Comparison of ENCODE assay signal across 26 mouse cellular contexts in the genomic region with DNA sequence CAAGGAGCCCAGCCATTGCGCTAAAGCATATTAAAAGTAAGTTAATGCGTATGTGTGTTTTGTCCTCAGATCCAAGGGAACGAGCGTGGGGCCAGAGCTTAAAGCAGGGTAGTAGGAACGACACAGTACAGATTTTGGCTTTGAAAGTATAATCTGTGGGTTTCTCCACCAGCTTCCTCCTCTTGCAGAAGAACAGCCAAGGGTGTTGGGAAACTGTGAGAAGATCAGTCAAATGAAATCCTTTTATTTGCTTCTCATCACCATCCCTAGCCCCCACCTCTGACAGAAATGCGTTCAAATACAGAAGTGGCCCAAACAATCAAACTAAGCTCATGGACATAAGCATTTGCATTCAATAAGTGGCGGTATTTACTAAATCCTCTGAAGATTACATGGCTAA.
"Had no signal": no experiment of that assay in that cellular context is flagged by ENCODE, and none has a peak within 500 bp of the region (broad histone marks: within the 10 kb centered on the region; RNA-seq: fewer than 3 reads in every experiment).

No protein-coding gene starts in this region.

- H3K27me3 ChIP-seq: heart, embryonic 13.5 days; heart, embryonic 15.5 days; hindbrain, embryonic 13.5 days; hindbrain, embryonic 15.5 days; kidney, embryonic 15.5 days; limb, embryonic 13.5 days; limb, embryonic 15.5 days had no signal

- H3K4me1 ChIP-seq: heart, embryonic 13.5 days; heart, embryonic 15.5 days; hindbrain, embryonic 15.5 days had no signal

- H3K4me3 ChIP-seq: gastrocnemius, adult 2 months; heart, adult 2 months; heart, embryonic 13.5 days; heart, embryonic 15.5 days; hindbrain, embryonic 13.5 days; hindbrain, embryonic 15.5 days; kidney, embryonic 15.5 days; limb, embryonic 13.5 days; limb, embryonic 15.5 days had no signal

- DNase-seq: gastrocnemius, adult 2 months; gastrocnemius, postnatal 10 days; gastrocnemius, postnatal 25 days; heart, adult 11 months; heart, adult 2 months; heart, postnatal 14 days; heart, postnatal 36 days; kidney, adult 11 months; kidney, adult 2 months; kidney, adult 9 months; kidney, postnatal 14 days; kidney, postnatal 36 days; layer of hippocampus, adult 9-11 months; layer of hippocampus, postnatal 36 days; left cerebral cortex, postnatal 4 days had no signal

- H3K9me3 ChIP-seq: heart, embryonic 13.5 days; heart, embryonic 15.5 days; hindbrain, embryonic 13.5 days; hindbrain, embryonic 15.5 days; kidney, embryonic 15.5 days; limb, embryonic 13.5 days; limb, embryonic 15.5 days had no signal

- H3K4me2 ChIP-seq: heart, embryonic 11.5 days; heart, embryonic 13.5 days; heart, embryonic 15.5 days; hindbrain, embryonic 13.5 days; hindbrain, embryonic 15.5 days; kidney, embryonic 15.5 days; limb, embryonic 13.5 days; limb, embryonic 15.5 days had no signal

- ATAC-seq: hindbrain, postnatal 0 days; intestine, embryonic 16.5 days had no signal

- H3K9ac ChIP-seq: heart, embryonic 13.5 days; heart, embryonic 15.5 days; hindbrain, embryonic 13.5 days; hindbrain, embryonic 15.5 days; kidney, embryonic 15.5 days; limb, embryonic 13.5 days; limb, embryonic 15.5 days had no signal

- H3K27ac ChIP-seq: gastrocnemius, adult 2 months; heart, adult 2 months; heart, embryonic 13.5 days; heart, embryonic 15.5 days; hindbrain, embryonic 13.5 days; hindbrain, embryonic 15.5 days; hindbrain, postnatal 0 days; kidney, embryonic 15.5 days; kidney, postnatal 0 days; limb, embryonic 13.5 days; limb, embryonic 15.5 days had no signal

- H3K36me3 ChIP-seq: heart, embryonic 13.5 days; heart, embryonic 15.5 days; hindbrain, embryonic 13.5 days; kidney, embryonic 15.5 days; limb, embryonic 13.5 days; limb, embryonic 15.5 days had no signal
